Mouse (Mus musculus) c-Kit-negative CD71-positive TER-119-positive erythroid progenitor cells, embryonic 14.5 days (primary cell): ENCODE results near the gene Fam83c.
"Not testable (repeated sequence)": the region's sequence is repeated elsewhere in the genome, so short reads cannot be mapped to it uniquely, and the experiment has no call there.

Experiments
- DNase-seq: peaks from one replicate; pipeline ENCODE4 v3.0.0-alpha.2; 2013; ENCODE audit warnings: low read depth, low spot score

Fam83c gene

GRCm38 (mm10) chr2:155834732-155835131 is at the start of gene Fam83c:
Fam83c (minus strand) TSS chr2:155834854.
- DNase-seq: no peak

- no peak for DNase-seq
Observed at GRCm38 (mm10) chr2:155882087-155882486, 47.4 kb upstream of the Fam83c start.

- no peak for DNase-seq
Observed at GRCm38 (mm10) chr2:155878964-155879876, 44.6 kb upstream of the Fam83c start.

- DNase-seq: no peak
Observed at GRCm38 (mm10) chr2:155873636-155874035, 39.0 kb upstream of the Fam83c start.

- no peak for DNase-seq
Observed at GRCm38 (mm10) chr2:155872930-155873507, 38.4 kb upstream of the Fam83c start.

GRCm38 (mm10) chr2:155872486-155872885 is 37.8 kb upstream of the Fam83c start:
- DNase-seq: no peak

- no peak for DNase-seq
Observed at GRCm38 (mm10) chr2:155869772-155870171, 35.1 kb upstream of the Fam83c start.

GRCm38 (mm10) chr2:155868320-155868719 is 33.7 kb upstream of the Fam83c start:
- DNase-seq: no peak

- no peak for DNase-seq
Observed at GRCm38 (mm10) chr2:155863301-155863867, 28.7 kb upstream of the Fam83c start.

- DNase-seq: no peak
Observed at GRCm38 (mm10) chr2:155862573-155863300, 28.1 kb upstream of the Fam83c start.

GRCm38 (mm10) chr2:155861581-155861980 is 26.9 kb upstream of the Fam83c start:
- no peak for DNase-seq

GRCm38 (mm10) chr2:155860102-155860501 is 25.4 kb upstream of the Fam83c start:
- no peak for DNase-seq

- no peak for DNase-seq
Observed at GRCm38 (mm10) chr2:155852536-155852935, 17.9 kb upstream of the Fam83c start.

- no peak for DNase-seq
Observed at GRCm38 (mm10) chr2:155850120-155850519, 15.5 kb upstream of the Fam83c start.

GRCm38 (mm10) chr2:155849464-155849863 is 14.8 kb upstream of the Fam83c start:
- no peak for DNase-seq

- peak; percentile 67 for DNase-seq
Observed at GRCm38 (mm10) chr2:155848291-155848690, 13.6 kb upstream of the Fam83c start.

GRCm38 (mm10) chr2:155846930-155847329 is 12.3 kb upstream of the Fam83c start:
- no peak for DNase-seq

- no peak for DNase-seq
Observed at GRCm38 (mm10) chr2:155838961-155839360, 4.3 kb upstream of the Fam83c start.

GRCm38 (mm10) chr2:155837961-155838360 is 3.3 kb upstream of the Fam83c start:
- no peak for DNase-seq

- not testable (repeated sequence) for DNase-seq
Observed at GRCm38 (mm10) chr2:155832087-155832486, 2.6 kb downstream of the Fam83c start.

- no peak for DNase-seq
Observed at GRCm38 (mm10) chr2:155831302-155831701, 3.4 kb downstream of the Fam83c start.

- no peak for DNase-seq
Observed at GRCm38 (mm10) chr2:155830841-155831240, 3.8 kb downstream of the Fam83c start.
